Mouse (Mus musculus) adrenal gland, adult 18-20 months (tissue): ENCODE data around the gene Hoxb3. TPM values are rescaled to one million over a fixed set of nuclear protein-coding genes. Genes with fewer than 3 reads are reported as not detected.

Experiments used
- DNase-seq, 2 experiments: peaks; one replicate each; pipeline ENCODE4 v3.0.0; 2021 to 2022; ENCODE audit warnings: low spot score in 2 of 2
- total RNA-seq, 2 experiments: library from RNA; stranded (reverse); gene quantifications; 1 replicate in 1 of 2; 2 replicates in 1 of 2; pipeline ENCODE4 v1.2.3; 2021

The Hoxb3 gene
- total RNA-seq, 2 experiments from 2014 or later, result 17.2 to 20.7 TPM

GRCm38 (mm10) chr11:96336597-96336996 lies 13.5 kb downstream of the Hoxb3 start:
- no peak for DNase-seq

GRCm38 (mm10) chr11:96337026-96337425 lies 13.9 kb downstream of the Hoxb3 start:
- DNase-seq, result no peak

GRCm38 (mm10) chr11:96338957-96339855 lies 16.1 kb downstream of the Hoxb3 start:
- DNase-seq, result peak; percentile 19 to 21

GRCm38 (mm10) chr11:96340698-96341365 lies 17.7 kb downstream of the Hoxb3 start:
- peak; percentile 42 to 56 for DNase-seq

GRCm38 (mm10) chr11:96341701-96342575 lies 18.8 kb downstream of the Hoxb3 start:
- DNase-seq, result peak; percentile 53 to 72

- peak; percentile 20 to 36 for DNase-seq
Observed at GRCm38 (mm10) chr11:96342576-96342930, 19.4 kb downstream of the Hoxb3 start.

GRCm38 (mm10) chr11:96343206-96343745 lies 20.1 kb downstream of the Hoxb3 start:
- peak; percentile 22 to 24 for DNase-seq

GRCm38 (mm10) chr11:96344061-96344877 lies 21.1 kb downstream of the Hoxb3 start:
- DNase-seq, result peak; percentile 40 to 57

GRCm38 (mm10) chr11:96344878-96345159 lies 21.7 kb downstream of the Hoxb3 start:
- peak in 1 of 2 experiments; percentile 26 for DNase-seq

GRCm38 (mm10) chr11:96345220-96345892 lies 22.2 kb downstream of the Hoxb3 start:
- peak; percentile 44 to 47 for DNase-seq

GRCm38 (mm10) chr11:96345893-96346806 lies 23.0 kb downstream of the Hoxb3 start:
- peak; percentile 38 to 48 for DNase-seq

- no peak for DNase-seq
Observed at GRCm38 (mm10) chr11:96346916-96347520, 23.9 kb downstream of the Hoxb3 start.

GRCm38 (mm10) chr11:96347717-96348116 lies 24.6 kb downstream of the Hoxb3 start:
- no peak for DNase-seq

- peak; percentile 24 to 37 for DNase-seq
Observed at GRCm38 (mm10) chr11:96348141-96348928, 25.2 kb downstream of the Hoxb3 start.

- no peak for DNase-seq
Observed at GRCm38 (mm10) chr11:96348988-96349387, 25.9 kb downstream of the Hoxb3 start.

- DNase-seq, result peak; percentile 42 to 57
Observed at GRCm38 (mm10) chr11:96349491-96350340, 26.6 kb downstream of the Hoxb3 start.

GRCm38 (mm10) chr11:96350341-96350624 lies 27.2 kb downstream of the Hoxb3 start, which contains the start of gene Hoxb2:
Gene Hoxb2 (plus strand): TSS chr11:96350525.
- no peak for DNase-seq
